Mouse (Mus musculus) kidney, adult 11 months (tissue): Measurements from ENCODE around the gene Rnf146.
"Not testable (repeated sequence)": the region's sequence is repeated elsewhere in the genome, so short reads cannot be mapped to it uniquely, and the experiment has no call there.

Experiments
- DNase-seq: peaks from one replicate; pipeline ENCODE4 v3.0.0; 2022

Rnf146 gene

GRCm38 (mm10) chr10:29362197-29362900, at the start of gene Rnf146:
Gene Rnf146, minus strand, starts transcription at chr10:29362442.
- no peak for DNase-seq

- DNase-seq, result no peak
These were observed 40.5 kb upstream of the Rnf146 start for GRCm38 (mm10) chr10:29402656-29403268.

- not testable (repeated sequence) for DNase-seq
These were observed 32.6 kb upstream of the Rnf146 start for GRCm38 (mm10) chr10:29394890-29395289.

GRCm38 (mm10) chr10:29381558-29381957, 19.3 kb upstream of the Rnf146 start:
- DNase-seq, result no peak

- no peak for DNase-seq
These were observed 11.8 kb upstream of the Rnf146 start for GRCm38 (mm10) chr10:29374065-29374464.

- DNase-seq, result peak; percentile 85
These were observed 612 bp downstream of the Rnf146 start for GRCm38 (mm10) chr10:29361464-29362196.

- no peak for DNase-seq
These were observed 1.2 kb downstream of the Rnf146 start for GRCm38 (mm10) chr10:29361095-29361463.

- DNase-seq, result no peak
These were observed 8.1 kb downstream of the Rnf146 start for GRCm38 (mm10) chr10:29354183-29354582.

- DNase-seq, result no peak
These were observed 9.7 kb downstream of the Rnf146 start for GRCm38 (mm10) chr10:29352575-29352974.

- no peak for DNase-seq
These were observed 10.8 kb downstream of the Rnf146 start for GRCm38 (mm10) chr10:29351420-29351819.

GRCm38 (mm10) chr10:29346638-29347037, 15.6 kb downstream of the Rnf146 start:
- no peak for DNase-seq

GRCm38 (mm10) chr10:29344232-29344631, 18.0 kb downstream of the Rnf146 start:
- no peak for DNase-seq

GRCm38 (mm10) chr10:29338355-29339056, 23.7 kb downstream of the Rnf146 start:
- DNase-seq, result peak; percentile 43

GRCm38 (mm10) chr10:29333836-29334235, 28.4 kb downstream of the Rnf146 start:
- DNase-seq, result no peak

- no peak for DNase-seq
These were observed 37.4 kb downstream of the Rnf146 start for GRCm38 (mm10) chr10:29324817-29325216.

GRCm38 (mm10) chr10:29313905-29314304, 48.3 kb downstream of the Rnf146 start:
- no peak for DNase-seq

GRCm38 (mm10) chr10:29313064-29313638, 49.1 kb downstream of the Rnf146 start, which contains the start of gene Echdc1:
Gene Echdc1, plus strand, starts transcription at chr10:29313166.
- DNase-seq, result peak; percentile 89

GRCm38 (mm10) chr10:29311480-29312219, 50.6 kb downstream of the Rnf146 start:
- DNase-seq, result no peak

GRCm38 (mm10) chr10:29302230-29302629, 60.0 kb downstream of the Rnf146 start:
- no peak for DNase-seq
